Mouse (Mus musculus) forebrain, embryonic 15.5 days (tissue): ENCODE data around the gene Cenpx. TPM values are rescaled to one million over a fixed set of nuclear protein-coding genes. Genes with fewer than 3 reads are reported as not detected.
"Not testable (repeated sequence)": the region's sequence is repeated elsewhere in the genome, so short reads cannot be mapped to it uniquely, and the experiment has no call there.

Experiments
- ATAC-seq: fragments of 200-750 bp; cut with Nextera tagmentation; replicated peaks from 2 replicates; pipeline ENCODE4 v1.8.0; 2017; ENCODE audit warnings: mild to moderate bottlenecking, moderate TSS enrichment, moderate library complexity
- H3K27ac ChIP-seq: fragments of 300-500 bp; sonication (generic); replicated peaks from 2 replicates; pipeline ENCODE4 v1.5.1; 2015; ENCODE audit warnings: mild to moderate bottlenecking, inconsistent platforms
- H3K27me3 ChIP-seq: fragments of 300-500 bp; sonication (generic); 2 replicates; pipeline ENCODE4 v1.6.1; 2015; ENCODE audit warnings: inconsistent platforms
- H3K36me3 ChIP-seq: fragments of 300-500 bp; sonication (generic); 2 replicates; pipeline ENCODE4 v1.6.1; 2015; ENCODE audit warnings: mild to moderate bottlenecking, inconsistent platforms
- H3K4me1 ChIP-seq: fragments of 300-500 bp; sonication (generic); 2 replicates; pipeline ENCODE4 v1.6.1; 2015; ENCODE audit warnings: inconsistent platforms
- H3K4me2 ChIP-seq: fragments of 300-500 bp; sonication (generic); replicated peaks from 2 replicates; pipeline ENCODE4 v1.6.1; 2015; ENCODE audit warnings: mild to moderate bottlenecking, inconsistent platforms
- H3K4me3 ChIP-seq: fragments of 300-500 bp; sonication (generic); 2 replicates; pipeline ENCODE4 v1.5.1; 2015; ENCODE audit warnings: mild to moderate bottlenecking, inconsistent platforms
- H3K9ac ChIP-seq: fragments of 300-500 bp; sonication (generic); replicated peaks from 2 replicates; pipeline ENCODE4 v1.6.1; 2015; ENCODE audit warnings: mild to moderate bottlenecking, inconsistent platforms
- H3K9me3 ChIP-seq: fragments of 300-500 bp; sonication (generic); 2 replicates; pipeline ENCODE4 v1.6.1; 2016; ENCODE audit warnings: inconsistent platforms
- WGBS: fragments of 180-500 bp; shearing (Covaris S2); methylation state at CpG from one replicate; pipeline ENCODE4 v1.1.7; 2015; ENCODE audit warnings: mixed read lengths; 5-methylcytosine and 5-hydroxymethylcytosine counted together
- polyA plus RNA-seq: library from polyadenylated mRNA; unstranded; fragments of >200 nt; fragmentation: Nextera tagmentation; extraction: Ambion mirVana; gene quantifications from 2 replicates; pipeline ENCODE4 v1.2.1, GENCODE M21; 2015

The Cenpx gene
- polyA plus RNA-seq: 97.9 and 103 TPM in 2 replicates

DNA sequence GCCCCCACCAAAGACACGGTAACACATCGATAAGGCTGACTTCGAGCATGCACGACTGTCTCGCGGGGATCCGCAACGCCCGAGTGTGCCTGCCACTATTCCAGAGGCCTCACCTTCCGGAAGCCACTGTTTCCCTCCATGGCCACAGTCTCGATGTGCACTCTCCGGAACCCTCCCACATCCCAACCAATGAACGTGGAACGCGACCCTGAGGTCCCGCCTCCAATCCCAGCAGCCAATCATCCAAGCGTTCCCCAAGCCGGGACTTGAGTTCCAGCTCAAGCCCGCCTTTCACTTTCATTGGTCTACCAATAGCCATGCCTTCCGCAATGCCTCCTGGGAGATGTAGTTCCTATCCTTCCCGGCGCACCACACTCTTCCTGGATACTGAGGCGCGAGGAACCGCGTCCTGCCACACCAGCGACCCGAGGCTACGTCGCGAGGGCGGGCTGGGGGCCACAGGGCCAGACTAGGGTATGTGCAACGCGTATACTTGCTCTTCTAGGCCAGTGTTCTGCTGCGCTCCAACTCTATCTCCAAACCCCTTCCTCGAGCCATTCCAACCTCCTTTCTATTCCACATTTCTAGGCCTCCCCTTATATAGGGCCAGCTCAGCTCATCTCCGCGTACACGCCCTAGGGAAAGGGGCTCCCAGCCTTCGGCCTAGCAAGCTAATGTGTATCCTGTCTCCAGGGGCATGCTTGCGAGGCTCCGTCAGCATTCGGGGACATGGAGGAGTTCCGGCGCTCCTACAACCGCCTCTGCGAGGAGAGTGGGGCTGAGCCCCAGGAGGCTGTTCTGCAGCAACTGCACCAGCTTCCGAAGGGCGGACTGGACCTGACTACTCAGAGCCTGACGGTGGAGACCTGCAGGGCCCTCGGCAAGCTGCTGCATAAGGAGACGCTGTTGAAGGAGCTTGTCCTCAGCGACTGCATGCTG is at the start of gene Cenpx, which contains the start of gene Lrrc45:
Gene Cenpx, minus strand, starts transcription at position 159 of the 939 bp plus-strand sequence.
Gene Lrrc45, plus strand, starts transcription at position 346 of the 939 bp plus-strand sequence.
- ATAC-seq: peak; percentile 98
- H3K9ac ChIP-seq: peak within 1 kb of the TSS; percentile 71
- no peaks in the 10 kb centered on the region for H3K9me3 ChIP-seq
- H3K4me3 ChIP-seq: peak within 1 kb of the TSS; percentile 64
- H3K36me3 ChIP-seq: peaks cover 25% of the 10 kb centered on the region
- 1% methylated on average over 53 of the region's 53 CpGs for WGBS
- peaks cover 30% of the 10 kb centered on the region for H3K4me1 ChIP-seq
- peak within 1 kb of the TSS; percentile 99 for H3K4me2 ChIP-seq
- H3K27me3 ChIP-seq: no peaks in the 10 kb centered on the region
- peak within 1 kb of the TSS; percentile 76 for H3K27ac ChIP-seq

DNA sequence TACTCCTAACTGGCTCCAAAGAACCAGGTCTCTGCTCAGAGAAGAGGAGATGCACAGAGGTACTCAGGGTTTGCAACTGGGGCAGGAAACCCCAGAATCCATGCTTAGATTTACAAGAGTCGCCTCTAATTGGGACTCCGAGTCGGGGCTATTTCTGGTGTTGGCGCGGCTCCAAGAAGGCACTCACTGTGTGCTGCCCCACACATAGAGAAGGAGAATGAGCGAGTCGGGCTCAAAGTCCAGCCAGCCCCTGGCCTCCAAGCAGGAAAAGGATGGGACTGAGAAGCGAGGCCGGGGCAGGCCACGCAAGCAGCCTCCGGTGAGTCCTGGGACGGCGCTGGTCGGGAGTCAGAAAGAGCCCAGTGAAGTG is 49.1 kb upstream of the Cenpx start, which contains the start of gene Hmga1b:
Gene Hmga1b, plus strand, starts transcription at position 123 of the 370 bp plus-strand sequence.
- H3K36me3 ChIP-seq, H3K27me3 ChIP-seq, H3K4me2 ChIP-seq, H3K4me3 ChIP-seq, H3K27ac ChIP-seq, H3K4me1 ChIP-seq, H3K9ac ChIP-seq, ATAC-seq, H3K9me3 ChIP-seq: not testable (repeated sequence)
- WGBS: 17% methylated on average over 14 of the region's 14 CpGs

DNA sequence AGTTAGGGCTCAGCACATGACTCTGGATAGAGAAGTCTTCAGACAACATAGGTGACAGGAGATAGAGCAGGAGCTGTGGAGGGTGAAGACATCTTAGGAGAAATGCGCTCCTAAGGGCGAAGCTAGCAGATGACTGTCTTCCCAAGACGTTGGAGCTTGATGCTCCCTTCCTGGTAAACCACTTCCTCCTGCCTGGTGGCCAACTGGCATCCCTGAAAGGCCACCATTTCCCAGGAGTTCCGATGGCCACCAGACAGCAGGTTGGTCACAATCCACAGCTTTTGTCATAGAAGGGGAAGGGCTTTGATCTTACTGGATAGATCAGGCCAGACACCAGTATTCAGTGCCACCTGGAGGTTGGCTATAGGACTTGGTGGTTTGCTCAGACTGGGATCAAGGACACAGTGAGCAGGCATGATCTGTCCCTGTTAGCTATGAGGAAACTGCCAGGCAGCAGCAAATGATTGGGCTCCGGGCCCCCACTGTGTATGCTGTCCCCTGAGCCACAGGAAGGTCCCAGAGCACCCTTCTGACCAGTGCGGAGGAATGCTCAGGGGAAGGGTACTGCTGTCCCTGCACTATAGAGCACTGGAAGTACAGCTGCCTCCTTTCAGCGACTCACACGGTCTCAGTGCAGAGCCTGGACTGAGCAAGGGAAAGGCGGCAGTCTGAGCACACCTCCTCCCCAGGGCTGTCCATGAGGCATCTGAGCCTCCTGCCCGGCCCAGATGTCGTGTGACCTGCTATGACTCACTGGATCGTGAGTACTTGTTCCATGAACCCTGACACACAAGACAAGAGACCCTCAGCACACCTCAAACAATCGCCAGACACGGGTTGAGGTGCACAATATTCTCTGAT is 48.5 kb upstream of the Cenpx start:
- Histone ChIP-seq H3K9ac (no peak overlapping the region), H3K9me3 (no peaks in the 10 kb centered on the region), H3K4me1 (0 out of 2 replicates have a peak, but pooled peaks cover 3% of the 10 kb centered on the region), H3K27ac (no peak overlapping the region), H3K36me3 (no peaks in the 10 kb centered on the region), H3K27me3 (0 out of 2 replicates have a peak, but pooled peaks cover 2% of the 10 kb centered on the region), H3K4me2 (no peak overlapping the region), H3K4me3 (no peak overlapping the region)
- WGBS: 75% methylated on average over 14 of the region's 14 CpGs
- no peak for ATAC-seq

DNA sequence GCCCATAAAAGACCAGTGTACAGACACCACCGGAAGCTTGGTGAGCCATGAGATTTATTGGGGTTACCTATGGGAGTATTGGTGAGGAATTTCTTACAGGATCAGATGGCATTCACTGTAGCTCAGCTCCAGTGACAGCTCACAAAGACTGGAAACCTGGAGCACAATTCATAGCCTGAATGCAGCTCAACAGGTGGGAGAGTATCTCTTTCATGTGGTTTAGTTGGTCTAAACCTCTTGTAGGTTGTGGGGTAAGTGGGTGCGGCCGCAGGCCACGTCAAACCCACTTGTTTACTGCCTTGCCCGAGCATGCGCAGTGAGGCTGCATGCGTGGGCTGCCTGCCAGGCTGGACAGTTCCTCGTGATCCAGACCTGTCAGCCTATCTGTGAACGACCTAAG is 46.7 kb upstream of the Cenpx start:
- Histone ChIP-seq H3K9ac (no peak overlapping the region), H3K9me3 (no peaks in the 10 kb centered on the region), H3K27ac (no peak overlapping the region), H3K27me3 (0 out of 2 replicates have a peak, but pooled peaks cover 2% of the 10 kb centered on the region), H3K4me1 (0 out of 2 replicates have a peak, but pooled peaks cover 3% of the 10 kb centered on the region), H3K4me2 (no peak overlapping the region), H3K4me3 (no peak overlapping the region), H3K36me3 (no peaks in the 10 kb centered on the region)
- 92% methylated on average over 9 of the region's 9 CpGs for WGBS
- no peak for ATAC-seq

DNA sequence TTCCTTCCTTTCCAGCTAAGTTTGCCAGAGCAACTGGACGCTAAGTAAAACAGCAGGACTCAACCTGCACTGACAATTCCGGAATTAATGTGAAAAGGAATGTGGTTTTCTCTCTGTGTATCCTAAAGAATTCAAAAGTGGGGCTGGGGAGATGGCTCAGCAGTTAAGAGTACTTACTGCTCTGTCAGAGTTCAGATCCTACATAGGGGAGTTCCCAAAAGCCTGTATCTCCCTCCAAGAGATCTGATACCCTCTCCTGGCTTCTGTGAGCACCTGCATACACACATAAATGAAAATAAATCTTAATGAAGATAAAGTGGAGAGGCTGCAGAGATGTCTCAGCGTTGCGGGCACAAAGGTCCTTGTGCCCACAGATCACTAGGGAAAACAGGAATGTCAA is 38.1 kb upstream of the Cenpx start:
- H3K9ac ChIP-seq: no peak overlapping the region
- H3K36me3 ChIP-seq: no peaks in the 10 kb centered on the region
- no peak overlapping the region for H3K4me3 ChIP-seq
- H3K27me3 ChIP-seq: no peaks in the 10 kb centered on the region
- 72% methylated on average over 4 of the region's 4 CpGs for WGBS
- no peaks in the 10 kb centered on the region for H3K4me1 ChIP-seq
- ATAC-seq: no peak
- H3K27ac ChIP-seq: no peak overlapping the region
- H3K4me2 ChIP-seq: no peak overlapping the region
- no peaks in the 10 kb centered on the region for H3K9me3 ChIP-seq

DNA sequence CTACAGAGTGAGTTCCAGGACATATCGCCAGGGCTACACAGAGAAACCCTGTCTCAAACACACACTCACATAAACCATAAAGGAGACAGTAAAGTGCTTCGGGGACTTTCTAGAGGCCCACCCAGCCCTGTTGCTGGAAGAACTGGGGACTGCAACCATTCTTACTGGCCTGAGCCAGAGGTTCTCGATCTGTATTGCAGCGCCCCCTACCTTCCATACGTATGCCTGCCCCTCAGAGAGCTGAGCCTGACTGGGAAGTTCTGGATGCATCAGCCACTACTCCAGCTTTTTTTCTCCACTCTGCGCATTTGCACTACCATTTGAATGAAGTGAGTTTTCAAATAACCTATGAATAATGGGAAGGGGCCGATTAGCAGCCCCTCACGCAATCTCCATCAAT is 35.9 kb upstream of the Cenpx start:
- Histone ChIP-seq H3K4me3 (no peak overlapping the region), H3K4me1 (no peaks in the 10 kb centered on the region), H3K27ac (no peak overlapping the region), H3K27me3 (no peaks in the 10 kb centered on the region), H3K4me2 (no peak overlapping the region), H3K9me3 (no peaks in the 10 kb centered on the region), H3K9ac (no peak overlapping the region), H3K36me3 (no peaks in the 10 kb centered on the region)
- 63% methylated on average over 8 of the region's 8 CpGs for WGBS
- ATAC-seq: no peak

DNA sequence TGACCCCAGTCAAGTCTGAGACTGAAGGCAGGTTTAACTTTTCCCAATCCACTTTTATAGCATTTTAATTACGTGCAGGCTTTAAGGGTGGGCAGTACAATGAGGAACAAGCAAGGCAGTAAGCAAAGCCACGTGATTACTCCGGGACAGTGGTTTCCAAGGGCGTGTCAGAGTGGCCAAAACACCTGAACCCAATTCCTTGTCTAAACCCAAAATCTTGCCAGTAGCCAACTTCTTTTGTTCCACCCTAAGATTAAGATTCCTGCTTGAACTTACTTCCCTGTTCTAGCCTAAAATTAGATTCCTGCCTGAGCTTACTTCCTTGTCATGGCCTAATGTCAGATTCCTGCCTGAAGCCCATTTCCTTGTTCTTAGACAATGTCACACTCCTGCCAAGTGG is 34.4 kb upstream of the Cenpx start:
- no peak overlapping the region for H3K4me2 ChIP-seq
- no peak for ATAC-seq
- no peaks in the 10 kb centered on the region for H3K27me3 ChIP-seq
- H3K27ac ChIP-seq: no peak overlapping the region
- no peaks in the 10 kb centered on the region for H3K9me3 ChIP-seq
- H3K36me3 ChIP-seq: no peaks in the 10 kb centered on the region
- H3K4me1 ChIP-seq: no peaks in the 10 kb centered on the region
- H3K4me3 ChIP-seq: no peak overlapping the region
- WGBS: 80% methylated on average over 4 of the region's 4 CpGs
- H3K9ac ChIP-seq: no peak overlapping the region

DNA sequence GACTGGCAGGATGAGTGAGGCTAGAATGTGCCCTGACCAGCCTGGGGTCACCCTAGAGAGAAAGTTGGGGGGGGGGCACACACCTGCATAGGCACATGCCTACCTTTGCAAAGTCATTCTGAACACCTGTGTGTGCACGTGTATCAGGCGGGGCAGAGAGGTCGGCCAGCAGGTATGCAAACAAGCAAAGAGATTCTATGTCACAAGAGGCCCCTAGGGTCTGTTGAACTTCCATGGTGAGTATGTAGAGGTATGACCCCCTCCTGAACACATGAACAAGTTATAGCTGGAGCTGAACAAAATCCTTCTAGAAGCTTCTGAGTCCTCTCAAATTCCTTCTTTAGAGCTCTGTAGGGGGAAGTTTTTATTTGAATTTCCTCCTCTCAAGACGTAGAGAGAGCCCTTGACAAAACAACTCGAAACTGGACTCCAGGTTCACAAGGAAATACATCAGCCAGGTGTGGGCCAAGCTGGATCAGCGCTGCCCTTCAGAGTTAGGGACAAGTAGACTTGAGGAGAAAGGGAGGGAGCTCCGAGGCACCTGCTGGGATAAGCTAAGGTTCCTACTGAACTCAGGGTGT is 30.7 kb upstream of the Cenpx start:
- 79% methylated on average over 7 of the region's 7 CpGs for WGBS
- H3K27me3 ChIP-seq: no peaks in the 10 kb centered on the region
- ATAC-seq: no peak

DNA sequence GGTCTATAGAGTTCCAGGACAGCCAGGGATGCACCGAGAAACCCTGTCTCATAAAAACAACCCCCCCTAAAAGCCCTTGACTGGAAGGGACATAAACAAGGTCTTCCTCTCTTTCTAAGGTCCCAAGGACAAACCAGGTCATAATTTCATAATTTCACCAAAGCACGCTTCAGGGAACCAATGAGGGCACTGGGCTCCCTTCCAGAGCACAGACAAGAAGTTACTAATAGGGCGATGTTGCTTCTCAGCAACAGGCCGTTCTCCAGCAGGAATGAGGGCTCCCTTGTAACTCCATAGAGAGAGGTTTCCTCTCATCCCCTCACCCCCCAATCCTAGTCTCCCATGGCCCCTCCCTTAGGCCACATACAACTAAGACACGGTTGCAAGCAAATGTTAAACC is 27.4 kb upstream of the Cenpx start:
- ATAC-seq: no peak
- H3K4me3 ChIP-seq: no peak overlapping the region
- no peaks in the 10 kb centered on the region for H3K27me3 ChIP-seq
- no peaks in the 10 kb centered on the region for H3K36me3 ChIP-seq
- WGBS: 92% methylated on average over 5 of the region's 5 CpGs
- no peaks in the 10 kb centered on the region for H3K4me1 ChIP-seq
- H3K9me3 ChIP-seq: no peaks in the 10 kb centered on the region
- H3K9ac ChIP-seq: no peak overlapping the region
- no peak overlapping the region for H3K27ac ChIP-seq
- H3K4me2 ChIP-seq: no peak overlapping the region

More for the DNA sequence above, 30.7 kb upstream of the Cenpx start:
- no peak overlapping the region for H3K27ac ChIP-seq
- no peak overlapping the region for H3K4me3 ChIP-seq
- no peaks in the 10 kb centered on the region for H3K4me1 ChIP-seq
- H3K9me3 ChIP-seq: no peaks in the 10 kb centered on the region
- H3K4me2 ChIP-seq: no peak overlapping the region
- H3K36me3 ChIP-seq: no peaks in the 10 kb centered on the region
- no peak overlapping the region for H3K9ac ChIP-seq

DNA sequence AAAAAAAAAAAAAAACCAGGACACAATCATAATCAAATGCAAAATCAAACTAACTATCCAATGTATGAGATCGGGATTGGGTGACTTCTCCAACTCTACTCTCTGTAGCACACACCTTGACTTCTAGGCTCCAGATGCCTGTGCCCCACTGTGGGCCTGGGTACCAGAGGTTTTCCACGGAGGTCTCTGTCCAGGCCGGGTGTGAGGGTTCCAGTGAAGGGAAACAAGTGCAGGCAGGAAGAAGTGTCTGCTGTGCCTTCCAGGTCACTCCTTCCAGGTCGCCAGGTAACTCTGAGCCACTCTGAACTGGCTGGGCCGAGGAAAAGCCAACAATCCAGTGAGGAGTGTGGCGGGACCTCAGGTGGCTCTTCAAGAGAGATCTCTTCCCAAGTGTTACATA is 22.9 kb upstream of the Cenpx start:
- H3K36me3 ChIP-seq: no peaks in the 10 kb centered on the region
- H3K4me3 ChIP-seq: no peak overlapping the region
- H3K27ac ChIP-seq: no peak overlapping the region
- H3K4me2 ChIP-seq: no peak overlapping the region
- H3K9me3 ChIP-seq: no peaks in the 10 kb centered on the region
- H3K9ac ChIP-seq: no peak overlapping the region
- no peaks in the 10 kb centered on the region for H3K27me3 ChIP-seq
- no peaks in the 10 kb centered on the region for H3K4me1 ChIP-seq
- WGBS: 74% methylated on average over 6 of the region's 6 CpGs
- ATAC-seq: no peak

DNA sequence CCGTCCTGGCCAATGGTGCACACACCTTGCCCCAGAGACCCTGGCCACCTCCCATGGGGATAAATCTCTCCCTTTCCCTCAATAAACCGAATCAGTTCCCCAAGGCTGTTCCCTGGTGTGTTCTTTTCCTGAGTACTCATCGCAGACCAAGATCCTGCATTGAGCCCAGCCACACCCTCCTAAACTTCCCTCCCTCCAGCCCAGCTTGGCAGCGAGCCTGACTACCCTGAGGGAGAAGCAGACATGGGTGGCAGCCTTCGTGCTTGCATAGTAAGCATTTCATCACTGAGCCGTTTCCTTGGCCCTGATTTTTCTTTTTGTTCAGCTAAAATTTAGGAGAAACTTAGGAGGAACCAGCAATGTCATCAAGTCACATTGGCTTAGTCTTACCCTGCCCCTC is 20.0 kb upstream of the Cenpx start:
- Histone ChIP-seq H3K4me2 (no peak overlapping the region), H3K27me3 (no peaks in the 10 kb centered on the region), H3K4me3 (no peak overlapping the region), H3K9me3 (no peaks in the 10 kb centered on the region), H3K9ac (no peak overlapping the region), H3K27ac (no peak overlapping the region), H3K4me1 (no peaks in the 10 kb centered on the region), H3K36me3 (no peaks in the 10 kb centered on the region)
- 61% methylated on average over 6 of the region's 6 CpGs for WGBS
- ATAC-seq: no peak
